Mouse (Mus musculus) midbrain, embryonic 12.5 days (tissue): ENCODE data around the gene Mettl15. TPM values are rescaled to one million over a fixed set of nuclear protein-coding genes. Genes with fewer than 3 reads are reported as not detected.

Experiments
- ATAC-seq: fragments of 200-750 bp; cut with Nextera tagmentation; 2 replicates; pipeline ENCODE4 v1.8.0; 2017; ENCODE audit warnings: low read depth, moderate TSS enrichment, moderate library complexity; ENCODE audit not compliant: low FRiP score
- H3K27ac ChIP-seq: fragments of 300-500 bp; sonication (generic); replicated peaks from 2 replicates; pipeline ENCODE4 v1.5.1; 2016; ENCODE audit warnings: mild to moderate bottlenecking
- H3K27me3 ChIP-seq: fragments of 300-500 bp; sonication (generic); 2 replicates; pipeline ENCODE4 v1.6.1; 2016; ENCODE audit warnings: mild to moderate bottlenecking
- H3K36me3 ChIP-seq: fragments of 300-500 bp; sonication (generic); 2 replicates; pipeline ENCODE4 v1.6.1; 2016
- H3K4me1 ChIP-seq: fragments of 300-500 bp; sonication (generic); 2 replicates; pipeline ENCODE4 v1.6.1; 2016
- H3K4me2 ChIP-seq: fragments of 300-500 bp; sonication (generic); replicated peaks from 2 replicates; pipeline ENCODE4 v1.6.1; 2016; ENCODE audit warnings: mild to moderate bottlenecking, moderate library complexity
- H3K4me3 ChIP-seq: fragments of 300-500 bp; sonication (generic); 2 replicates; pipeline ENCODE4 v1.5.1; 2016; ENCODE audit warnings: mild to moderate bottlenecking
- H3K9ac ChIP-seq: fragments of 300-500 bp; sonication (generic); replicated peaks from 2 replicates; pipeline ENCODE4 v1.6.1; 2016; ENCODE audit warnings: mild to moderate bottlenecking, moderate library complexity
- H3K9me3 ChIP-seq: fragments of 300-500 bp; sonication (generic); 2 replicates; pipeline ENCODE4 v1.6.1; 2016; ENCODE audit warnings: mild to moderate bottlenecking
- WGBS: fragments of 180-500 bp; shearing (Covaris S2); methylation state at CpG from one replicate; pipeline ENCODE4 v1.1.7; 2016; 5-methylcytosine and 5-hydroxymethylcytosine counted together
- polyA plus RNA-seq: library from polyadenylated mRNA; unstranded; fragments of >200 nt; fragmentation: Nextera tagmentation; extraction: Ambion mirVana; gene quantifications from 2 replicates; pipeline ENCODE4 v1.2.1, GENCODE M21; 2016

The Mettl15 gene
- polyA plus RNA-seq, 1 experiment from 2014 or later, result 11.8 TPM

DNA sequence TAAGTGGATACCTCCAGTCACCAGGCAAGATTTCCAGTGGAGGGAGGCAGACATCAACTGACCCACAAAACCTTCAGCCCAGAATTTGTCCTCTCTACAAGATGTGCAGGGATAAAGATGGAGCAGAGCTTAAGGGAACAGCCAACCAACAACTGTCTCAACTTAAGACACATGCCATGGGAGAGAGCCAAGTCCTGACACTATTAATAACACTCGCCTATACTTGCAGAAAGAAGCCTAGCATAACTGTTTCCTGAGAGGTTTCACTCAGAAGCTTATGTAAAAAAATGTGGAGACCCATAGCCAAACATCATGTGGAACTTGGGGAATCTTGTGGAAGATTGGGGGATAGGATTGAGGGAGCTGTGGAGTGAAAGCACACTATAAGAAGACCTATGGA is 124.4 kb downstream of the Mettl15 start:
- Histone ChIP-seq H3K27me3 (no peaks in the 10 kb centered on the region), H3K4me1 (peaks cover 8% of the 10 kb centered on the region; the same call in 1 of the 2 replicates), H3K4me3 (no peak overlapping the region), H3K27ac (no peak overlapping the region), H3K36me3 (no peaks in the 10 kb centered on the region), H3K4me2 (no peak overlapping the region), H3K9ac (no peak overlapping the region), H3K9me3 (no peaks in the 10 kb centered on the region)
- no peak for ATAC-seq
- 79% methylated on average over 1 of the region's 1 CpGs for WGBS

DNA sequence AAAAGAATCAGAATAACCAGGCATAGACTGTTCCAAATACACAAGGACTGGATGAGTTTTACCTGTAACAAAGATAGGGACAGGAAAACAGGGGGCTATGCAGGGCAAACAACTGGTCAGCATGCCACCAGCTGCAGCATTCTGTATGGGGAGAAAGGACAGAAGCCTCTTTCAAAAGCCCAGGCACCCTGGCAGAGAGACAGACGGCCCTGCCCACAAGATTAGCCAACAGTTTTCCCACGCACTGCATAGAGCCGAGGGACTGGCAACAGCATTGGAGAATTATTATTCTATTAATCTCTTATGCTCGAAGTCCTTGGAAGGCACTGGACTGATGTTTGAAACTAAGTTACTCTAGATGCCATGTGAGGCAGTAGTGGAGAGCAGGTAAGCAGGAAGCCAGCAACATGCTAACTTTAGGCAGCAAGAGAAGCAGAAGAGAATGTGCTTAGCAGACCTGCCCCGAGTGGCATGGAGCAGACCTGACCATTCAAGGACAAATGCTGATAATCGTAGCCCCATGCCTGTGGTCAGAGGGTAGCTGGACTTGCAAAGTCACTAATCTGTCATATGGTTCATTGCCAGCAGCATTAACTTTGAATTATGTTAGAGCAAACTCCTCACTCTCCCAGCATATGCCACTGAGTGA is 127.0 kb downstream of the Mettl15 start:
- H3K4me2 ChIP-seq, result no peak overlapping the region
- H3K4me1 ChIP-seq, result peaks cover 8% of the 10 kb centered on the region; the same call in 1 of the 2 replicates
- ATAC-seq, result peak; percentile 47; the same call in 1 of the 2 replicates
- no peaks in the 10 kb centered on the region for H3K27me3 ChIP-seq
- WGBS, result 42% methylated on average over 6 of the region's 6 CpGs
- H3K9me3 ChIP-seq, result no peaks in the 10 kb centered on the region
- no peaks in the 10 kb centered on the region for H3K36me3 ChIP-seq
- H3K9ac ChIP-seq, result no peak overlapping the region
- H3K27ac ChIP-seq, result no peak overlapping the region
- no peak overlapping the region for H3K4me3 ChIP-seq

DNA sequence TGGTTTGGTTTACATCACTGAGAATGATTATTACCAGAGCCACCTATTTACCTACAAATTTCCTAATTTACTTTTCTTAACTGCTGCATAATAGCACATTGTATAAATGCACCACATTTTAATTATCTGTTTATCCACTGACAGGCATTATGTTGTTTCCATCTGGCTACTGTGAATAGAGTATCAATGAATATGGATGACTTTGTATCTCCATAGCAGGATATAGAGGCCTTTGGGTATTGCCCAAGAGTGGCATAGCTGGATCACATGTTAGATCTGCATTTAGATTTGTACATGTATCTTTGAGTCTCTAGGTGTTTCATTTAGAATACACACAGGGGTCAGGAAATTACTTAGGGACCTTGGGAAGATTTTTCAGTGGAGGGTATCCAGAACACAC is 133.3 kb downstream of the Mettl15 start:
- Histone ChIP-seq H3K4me3 (no peak overlapping the region), H3K27me3 (no peaks in the 10 kb centered on the region), H3K4me1 (no peaks in the 10 kb centered on the region), H3K9me3 (no peaks in the 10 kb centered on the region), H3K9ac (no peak overlapping the region), H3K4me2 (no peak overlapping the region), H3K27ac (no peak overlapping the region), H3K36me3 (no peaks in the 10 kb centered on the region)
- ATAC-seq, result peak; percentile 76

DNA sequence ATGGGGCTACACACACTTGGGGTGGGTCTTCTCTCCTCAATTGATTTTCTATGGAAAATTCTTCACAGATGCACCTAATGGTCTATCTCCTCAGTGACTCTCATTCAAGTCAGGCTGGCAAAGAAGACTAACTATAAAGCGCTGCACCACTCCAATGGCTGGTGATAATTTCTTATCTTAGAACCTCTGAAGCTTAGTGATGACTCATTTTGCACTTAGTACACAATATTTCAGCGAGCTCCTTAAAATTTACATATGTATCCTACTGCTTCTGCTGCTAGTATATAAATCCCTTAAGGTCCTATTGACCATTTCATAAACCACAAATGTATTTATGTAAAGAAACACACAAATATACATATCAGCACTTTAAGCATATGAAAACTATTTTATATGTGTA is 136.1 kb downstream of the Mettl15 start:
- H3K4me2 ChIP-seq, result no peak overlapping the region
- H3K36me3 ChIP-seq, result no peaks in the 10 kb centered on the region
- no peaks in the 10 kb centered on the region for H3K4me1 ChIP-seq
- no peaks in the 10 kb centered on the region for H3K27me3 ChIP-seq
- H3K27ac ChIP-seq, result no peak overlapping the region
- 96% methylated on average over 2 of the region's 2 CpGs for WGBS
- H3K9me3 ChIP-seq, result no peaks in the 10 kb centered on the region
- no peak for ATAC-seq
- no peak overlapping the region for H3K9ac ChIP-seq
- H3K4me3 ChIP-seq, result no peak overlapping the region

DNA sequence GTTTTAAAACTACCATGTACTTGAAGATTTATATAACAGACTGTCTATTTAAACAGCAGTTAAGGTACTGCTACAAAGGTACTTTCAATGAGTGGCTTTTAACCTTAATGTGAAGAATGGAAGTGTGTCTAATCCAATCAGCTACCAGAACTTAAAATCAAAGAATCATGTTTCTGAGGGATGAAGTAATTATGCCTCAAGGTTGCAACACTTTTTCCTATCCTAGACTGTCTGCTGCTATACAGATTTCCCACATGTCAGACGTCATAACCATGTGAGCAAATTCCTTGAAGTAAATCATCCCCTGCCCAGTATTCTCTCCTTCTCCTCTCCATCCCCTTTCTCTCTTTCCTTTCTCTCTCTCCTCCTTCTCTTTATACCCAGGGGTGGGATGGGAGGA is 140.2 kb downstream of the Mettl15 start:
- no peaks in the 10 kb centered on the region for H3K4me1 ChIP-seq
- no peaks in the 10 kb centered on the region for H3K9me3 ChIP-seq
- no peaks in the 10 kb centered on the region for H3K27me3 ChIP-seq
- no peak overlapping the region for H3K4me2 ChIP-seq
- H3K9ac ChIP-seq, result no peak overlapping the region
- no peak overlapping the region for H3K4me3 ChIP-seq
- WGBS, result 83% methylated on average over 1 of the region's 1 CpGs
- H3K36me3 ChIP-seq, result no peaks in the 10 kb centered on the region
- no peak overlapping the region for H3K27ac ChIP-seq
- ATAC-seq, result no peak

DNA sequence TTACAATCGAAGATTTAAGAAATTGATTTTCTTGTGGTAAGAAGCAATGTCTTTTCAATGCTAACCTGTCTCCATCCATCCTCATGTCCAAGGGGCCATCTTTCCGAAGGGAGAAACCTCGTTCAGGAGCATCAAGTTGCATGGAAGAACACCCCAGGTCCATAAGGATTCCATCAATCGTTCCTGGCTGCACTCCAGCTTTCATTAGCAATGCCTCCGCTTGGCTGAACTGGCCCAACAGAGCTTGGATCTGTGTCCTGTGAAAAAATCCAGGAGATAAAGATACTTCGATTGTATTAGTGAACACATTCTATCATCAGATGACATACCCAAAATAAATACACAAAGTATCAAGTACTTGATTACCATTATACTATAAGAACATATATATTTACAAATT is 143.3 kb downstream of the Mettl15 start:
- Histone ChIP-seq H3K36me3 (no peaks in the 10 kb centered on the region), H3K27me3 (no peaks in the 10 kb centered on the region), H3K27ac (no peak overlapping the region), H3K9ac (no peak overlapping the region), H3K4me2 (no peak overlapping the region), H3K4me1 (no peaks in the 10 kb centered on the region), H3K9me3 (no peaks in the 10 kb centered on the region), H3K4me3 (no peak overlapping the region)
- 92% methylated on average over 6 of the region's 6 CpGs for WGBS
- ATAC-seq, result no peak

DNA sequence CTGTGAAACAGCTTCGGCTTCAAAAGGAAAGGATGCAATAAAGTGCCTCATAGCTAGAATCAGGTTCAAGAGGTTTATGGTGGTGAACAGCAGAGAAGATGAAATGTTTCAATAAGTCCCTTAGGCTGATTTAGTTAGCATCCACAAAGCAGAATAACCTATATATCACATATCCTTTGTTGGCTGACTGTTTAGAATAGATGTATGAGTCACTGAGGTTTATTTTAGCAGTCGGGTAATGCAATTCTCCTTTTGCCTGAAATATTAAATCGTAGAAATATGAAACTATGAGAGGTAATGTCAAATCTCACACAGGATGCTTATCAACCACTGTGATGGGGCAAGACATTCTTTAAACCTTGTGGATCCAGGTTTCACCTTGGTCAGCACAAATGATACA is 149.8 kb downstream of the Mettl15 start:
- Histone ChIP-seq H3K27ac (no peak overlapping the region), H3K4me1 (no peaks in the 10 kb centered on the region), H3K4me2 (no peak overlapping the region), H3K36me3 (no peaks in the 10 kb centered on the region), H3K27me3 (no peaks in the 10 kb centered on the region), H3K9ac (no peak overlapping the region), H3K4me3 (no peak overlapping the region), H3K9me3 (no peaks in the 10 kb centered on the region)
- WGBS, result 89% methylated on average over 3 of the region's 3 CpGs
- no peak for ATAC-seq

DNA sequence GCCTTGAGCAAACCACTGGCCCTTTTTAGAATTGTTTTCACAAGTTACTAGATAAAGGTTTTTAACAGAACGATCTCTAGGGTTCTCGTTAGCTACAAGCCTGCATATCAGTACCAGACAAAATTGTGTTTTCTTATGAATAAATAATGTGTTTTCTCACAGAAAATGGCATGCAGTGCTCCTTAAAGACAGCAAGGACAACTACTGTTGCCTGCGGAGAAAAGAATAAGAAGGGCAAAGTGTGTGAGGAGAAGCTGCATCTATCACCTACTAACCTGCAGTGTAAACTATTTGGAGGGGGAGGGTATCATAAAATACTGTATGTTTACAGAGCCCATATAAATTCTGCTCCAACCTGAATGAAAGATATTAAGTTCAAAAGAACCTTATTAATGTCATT is 150.6 kb downstream of the Mettl15 start:
- Histone ChIP-seq H3K4me2 (no peak overlapping the region), H3K36me3 (no peaks in the 10 kb centered on the region), H3K4me1 (no peaks in the 10 kb centered on the region), H3K9me3 (no peaks in the 10 kb centered on the region), H3K27ac (no peak overlapping the region), H3K9ac (no peak overlapping the region), H3K27me3 (no peaks in the 10 kb centered on the region), H3K4me3 (no peak overlapping the region)
- ATAC-seq, result no peak
- WGBS, result 92% methylated on average over 3 of the region's 3 CpGs

DNA sequence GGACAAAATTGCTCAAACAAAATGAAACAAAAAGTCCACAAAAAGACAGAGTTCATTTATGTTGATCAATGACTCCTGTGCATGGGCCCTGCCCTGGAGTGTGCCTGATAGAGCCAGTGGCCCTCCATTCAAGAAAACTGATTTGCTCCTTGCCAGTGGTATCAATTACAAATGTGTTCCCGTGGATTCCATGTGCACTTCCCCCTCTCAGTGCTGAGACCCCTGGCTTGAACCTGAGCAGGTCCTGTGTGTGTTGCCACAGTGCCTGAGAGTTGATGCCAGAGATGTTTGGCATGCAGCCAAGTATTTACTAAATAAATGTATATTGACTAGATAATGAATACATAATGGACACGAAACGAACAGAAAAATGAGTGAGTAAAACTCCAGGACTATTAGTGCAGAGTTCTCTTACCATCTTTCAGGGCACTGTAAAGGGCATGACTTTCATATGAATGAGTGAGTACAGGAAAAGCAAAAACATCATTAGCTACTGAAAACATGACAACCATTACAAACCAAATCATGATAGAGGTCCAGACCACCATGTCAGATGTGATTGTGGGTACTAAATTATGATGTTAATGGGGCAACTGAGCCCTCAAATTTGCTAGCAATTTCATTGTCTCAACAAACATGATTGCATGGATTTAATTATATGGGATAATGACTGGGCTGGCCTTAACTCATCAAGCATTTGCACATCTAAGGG is 174.6 kb downstream of the Mettl15 start:
- Histone ChIP-seq H3K9ac (no peak overlapping the region), H3K4me2 (no peak overlapping the region), H3K27me3 (no peaks in the 10 kb centered on the region), H3K27ac (no peak overlapping the region), H3K9me3 (no peaks in the 10 kb centered on the region), H3K36me3 (no peaks in the 10 kb centered on the region), H3K4me3 (no peak overlapping the region), H3K4me1 (no peaks in the 10 kb centered on the region)
- no peak for ATAC-seq
- 82% methylated on average over 3 of the region's 3 CpGs for WGBS

DNA sequence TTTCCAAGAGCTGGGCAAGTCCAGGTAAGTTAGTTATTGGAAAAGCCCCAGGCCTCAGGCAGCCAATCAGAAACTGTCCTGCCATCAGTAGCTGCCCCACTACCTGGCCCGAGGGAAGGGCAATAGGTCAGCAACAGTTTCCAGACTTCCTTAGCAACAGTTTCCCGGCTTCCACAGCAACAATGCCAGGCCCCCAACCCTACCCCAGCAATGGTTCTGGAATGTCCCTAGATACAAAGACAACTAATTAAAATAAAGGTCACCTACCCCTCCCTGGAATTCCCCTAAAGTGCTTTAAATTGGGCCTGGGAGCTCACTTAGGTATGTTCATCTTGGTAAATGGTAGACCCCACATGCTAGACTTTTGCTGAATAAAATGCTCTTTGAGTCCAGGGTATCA is 230.9 kb downstream of the Mettl15 start:
- no peaks in the 10 kb centered on the region for H3K4me1 ChIP-seq
- H3K4me3 ChIP-seq, result no peak overlapping the region

More for the DNA sequence above, 230.9 kb downstream of the Mettl15 start:
- ATAC-seq, result no peak
- 72% methylated on average over 2 of the region's 2 CpGs for WGBS
- no peaks in the 10 kb centered on the region for H3K36me3 ChIP-seq
- no peaks in the 10 kb centered on the region for H3K9me3 ChIP-seq
- no peak overlapping the region for H3K4me2 ChIP-seq
- H3K27ac ChIP-seq, result no peak overlapping the region
- no peak overlapping the region for H3K9ac ChIP-seq
- H3K27me3 ChIP-seq, result no peaks in the 10 kb centered on the region
